Mouse (Mus musculus) forelimb bud, embryonic 11.5 days (tissue): ENCODE results near the gene Tnfsf8.

Experiments
- DNase-seq: peaks from one replicate; pipeline ENCODE4 v3.0.0-alpha.2; 2012; ENCODE audit warnings: low read depth, low spot score

Gene Tnfsf8

DNA sequence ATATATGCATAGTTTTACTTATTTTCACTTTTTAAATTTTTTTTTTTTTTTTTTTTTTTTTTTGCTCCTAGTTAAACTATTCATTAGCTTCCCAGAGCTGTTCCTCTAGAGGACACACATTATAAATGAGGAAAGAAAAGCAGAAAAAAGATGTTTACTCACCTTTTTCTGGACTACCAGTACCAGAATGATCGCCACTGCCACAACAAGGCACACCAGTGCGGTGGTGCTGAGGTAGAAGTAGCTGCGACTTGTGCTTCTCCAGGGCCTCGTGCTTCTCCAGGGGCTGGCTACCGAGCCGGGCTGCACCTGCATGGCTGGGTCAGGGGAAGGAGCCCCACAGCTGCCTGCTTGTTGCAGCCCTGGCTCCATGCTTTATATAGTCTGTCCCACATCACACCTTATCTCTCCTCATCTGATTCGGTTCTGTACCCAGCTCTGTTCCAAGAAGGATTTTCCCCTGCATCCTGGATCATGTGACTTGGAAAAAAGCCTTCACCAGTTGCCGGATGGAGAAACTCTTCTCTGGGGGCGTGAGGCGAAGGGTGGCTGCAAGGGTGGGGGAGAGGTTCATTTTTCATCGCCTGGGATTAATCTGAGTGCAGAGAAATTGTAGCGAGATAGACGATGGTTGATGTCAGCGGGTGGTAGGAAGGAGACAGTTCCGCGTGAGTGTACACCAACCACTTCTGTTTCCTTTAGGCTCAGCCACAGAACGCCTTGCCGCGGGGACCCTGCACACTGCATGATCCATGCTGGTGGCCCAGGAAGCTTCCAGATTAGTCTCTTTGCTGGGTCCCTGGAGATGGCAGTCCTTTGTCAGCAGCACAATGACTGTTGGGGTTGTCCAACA, at the start of gene Tnfsf8:
Tnfsf8 (minus strand) TSS at position 660 of the 853 bp plus-strand sequence.
- DNase-seq: no peak

GRCm38 (mm10) chr4:63908511-63908910, 47.4 kb upstream of the Tnfsf8 start:
- no peak for DNase-seq

DNA sequence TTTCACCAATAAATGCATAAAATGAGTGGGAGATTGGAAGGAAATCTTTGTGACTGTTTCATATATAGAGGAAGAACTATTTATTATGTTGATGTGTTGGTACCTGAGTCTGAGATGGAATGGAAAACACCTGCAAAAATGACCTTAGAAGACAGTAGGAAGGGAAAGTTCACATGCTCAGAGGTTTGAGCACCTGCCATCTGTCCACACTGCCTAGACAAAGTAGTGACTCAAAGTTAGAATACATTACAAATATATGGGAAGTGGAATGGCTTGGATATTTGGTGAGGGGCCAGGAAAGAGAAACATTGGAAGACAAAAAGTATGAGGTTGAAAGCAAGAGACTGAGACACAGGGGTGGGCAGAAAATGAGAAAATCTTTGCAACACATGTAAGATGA, 46.3 kb upstream of the Tnfsf8 start:
- no peak for DNase-seq

DNA sequence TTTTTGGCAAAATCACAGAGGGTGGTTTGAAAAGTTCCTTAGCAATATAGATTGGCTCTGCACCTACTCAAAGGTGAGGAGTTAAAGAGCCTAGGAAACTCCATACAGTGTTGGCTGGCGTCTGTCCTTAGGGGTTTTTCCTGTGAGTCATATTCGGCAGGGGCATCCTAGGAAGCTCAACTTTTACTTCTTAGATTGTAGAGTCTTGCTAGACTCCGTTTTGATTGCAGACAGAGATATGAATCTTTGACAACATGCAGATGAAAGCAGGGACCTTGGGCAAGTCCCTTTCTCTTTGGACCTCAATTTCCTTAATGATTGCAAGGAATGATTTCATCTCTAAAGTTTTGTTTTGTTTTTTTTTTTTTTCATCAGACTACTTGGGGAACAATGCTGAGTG, 44.9 kb upstream of the Tnfsf8 start:
- no peak for DNase-seq

DNA sequence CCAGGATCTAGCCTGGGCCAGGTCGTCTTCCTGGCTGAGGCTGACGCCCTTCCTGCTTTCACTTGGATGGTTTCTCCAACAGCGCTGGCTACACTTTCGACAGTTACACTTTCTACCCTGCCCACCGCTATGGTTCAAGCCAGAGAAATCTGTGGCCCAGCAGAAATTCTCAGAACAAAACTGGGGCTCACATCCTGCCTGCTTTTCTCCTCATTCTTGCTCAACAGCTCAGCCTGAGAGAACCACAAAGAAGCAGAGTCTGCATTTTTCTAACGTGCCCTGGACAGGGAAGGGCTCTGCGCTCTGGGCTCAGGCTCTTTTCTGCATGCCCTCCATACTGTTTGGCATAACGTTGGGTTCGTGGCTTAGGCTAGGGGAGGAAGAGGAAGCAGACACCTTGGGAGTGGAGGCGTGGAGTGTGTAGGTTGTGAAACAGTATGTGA, 38.0 kb upstream of the Tnfsf8 start:
- no peak for DNase-seq

DNA sequence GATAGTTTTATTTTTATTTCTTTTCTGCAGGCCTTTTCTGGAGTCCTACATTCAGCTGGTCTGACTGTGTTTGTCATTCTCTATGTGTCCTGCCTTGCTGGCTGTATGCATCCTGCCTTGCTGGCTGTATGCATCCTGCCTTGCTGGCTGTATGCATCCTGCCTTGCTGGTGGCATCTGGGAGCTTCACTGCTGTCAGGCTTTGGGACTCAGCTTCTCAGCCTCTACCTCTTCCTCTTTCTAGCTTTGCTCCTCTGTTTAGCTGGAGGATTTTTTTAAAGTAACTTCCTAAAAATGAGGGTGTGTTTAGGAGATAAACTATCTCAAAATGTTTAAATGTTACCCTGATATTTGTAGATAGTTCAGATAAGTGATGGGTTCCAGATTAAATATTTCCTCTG, 36.0 kb upstream of the Tnfsf8 start:
- no peak for DNase-seq

DNA sequence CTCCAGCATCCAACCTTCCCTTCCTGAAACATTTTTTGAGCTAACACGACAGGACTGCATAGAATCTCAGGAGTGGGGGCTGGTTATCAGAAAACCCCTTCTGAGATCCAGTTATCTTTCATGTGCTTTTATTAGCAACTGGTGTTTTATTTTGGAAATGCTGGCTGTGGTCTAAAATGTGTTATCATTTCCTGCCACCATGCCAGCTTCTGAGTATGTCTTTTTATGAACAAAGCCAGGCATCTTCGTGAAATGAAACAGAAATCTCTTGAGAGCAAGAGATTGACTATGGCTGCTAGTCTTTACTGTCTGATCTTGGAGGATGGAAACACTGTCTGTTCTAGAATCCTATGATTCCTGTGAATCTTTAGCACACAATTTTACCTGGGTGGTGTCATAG, 25.0 kb upstream of the Tnfsf8 start:
- no peak for DNase-seq

- DNase-seq: no peak
These were observed 15.6 kb upstream of the Tnfsf8 start for GRCm38 (mm10) chr4:63876720-63877119.

- no peak for DNase-seq
These were observed 14.3 kb upstream of the Tnfsf8 start for GRCm38 (mm10) chr4:63875480-63875879.

DNA sequence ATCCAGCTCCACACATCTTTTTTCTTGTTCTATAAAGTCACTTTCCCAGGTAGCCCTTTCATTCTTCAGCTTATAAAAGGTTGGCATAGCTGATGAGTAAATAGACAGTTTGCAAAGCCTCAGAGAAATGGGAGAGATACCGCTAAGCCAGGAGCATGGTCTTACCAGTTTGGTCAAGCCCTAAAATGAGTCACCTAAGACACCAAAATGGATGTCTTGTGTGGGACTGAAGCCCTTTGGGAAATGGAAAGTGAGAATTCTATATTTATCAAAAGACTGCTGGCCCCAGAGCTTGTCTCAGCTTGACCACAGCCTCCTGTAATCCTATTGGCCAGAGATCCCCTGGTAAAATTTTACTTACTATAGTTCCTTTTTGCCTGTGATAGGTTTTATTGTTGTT, 9.5 kb upstream of the Tnfsf8 start:
- no peak for DNase-seq

- no peak for DNase-seq
These were observed 7.6 kb upstream of the Tnfsf8 start for GRCm38 (mm10) chr4:63868770-63869169.

DNA sequence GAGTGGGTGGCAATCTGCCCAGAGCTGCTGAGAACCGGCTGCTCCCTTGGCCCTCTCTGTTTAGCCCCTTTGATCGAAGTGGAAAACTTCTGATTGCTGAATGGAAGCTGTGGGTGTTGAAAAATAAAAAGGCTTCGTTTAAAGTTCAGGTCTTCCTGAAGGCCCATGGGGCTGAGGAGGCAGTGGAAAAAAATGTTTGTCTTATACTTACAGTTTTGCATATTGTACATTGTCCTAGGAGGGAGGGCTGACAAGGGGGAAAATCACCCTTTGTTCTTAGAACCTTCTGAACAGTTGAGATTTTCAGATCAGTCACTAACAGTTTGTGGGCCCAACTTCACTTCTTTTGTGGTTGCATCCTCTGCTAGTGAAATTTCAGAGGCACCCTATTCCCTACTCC, 1.8 kb upstream of the Tnfsf8 start:
- DNase-seq: no peak

DNA sequence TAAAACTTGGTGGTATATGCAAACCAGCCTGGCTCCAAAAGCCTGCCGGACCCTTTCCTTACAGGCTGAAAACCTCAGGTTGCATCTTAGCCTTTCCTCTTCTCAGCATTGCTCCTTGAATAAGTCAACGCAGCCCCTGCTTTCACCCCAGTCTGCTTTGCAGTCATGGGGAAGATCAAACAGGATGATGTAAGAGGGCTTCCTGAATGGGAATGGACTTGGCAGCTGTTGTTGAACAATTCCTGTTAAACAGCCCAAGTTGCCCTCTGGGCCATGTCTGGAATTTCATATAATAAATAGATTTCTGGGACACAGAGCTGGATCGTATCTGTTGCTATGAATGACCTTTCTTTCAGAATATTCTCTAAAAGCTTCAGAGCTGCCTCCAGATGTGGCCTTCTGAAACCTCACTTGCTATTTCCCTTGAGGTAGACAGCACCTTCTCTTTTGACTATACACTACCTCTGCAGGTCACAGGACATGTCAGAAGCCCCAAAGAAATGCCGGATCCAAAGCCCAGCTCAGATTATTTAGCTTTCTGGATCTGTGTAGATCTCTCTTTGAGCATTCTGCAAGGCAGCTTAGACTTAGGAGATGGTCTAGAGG, 1.0 kb upstream of the Tnfsf8 start:
- peak; percentile 12 for DNase-seq

DNA sequence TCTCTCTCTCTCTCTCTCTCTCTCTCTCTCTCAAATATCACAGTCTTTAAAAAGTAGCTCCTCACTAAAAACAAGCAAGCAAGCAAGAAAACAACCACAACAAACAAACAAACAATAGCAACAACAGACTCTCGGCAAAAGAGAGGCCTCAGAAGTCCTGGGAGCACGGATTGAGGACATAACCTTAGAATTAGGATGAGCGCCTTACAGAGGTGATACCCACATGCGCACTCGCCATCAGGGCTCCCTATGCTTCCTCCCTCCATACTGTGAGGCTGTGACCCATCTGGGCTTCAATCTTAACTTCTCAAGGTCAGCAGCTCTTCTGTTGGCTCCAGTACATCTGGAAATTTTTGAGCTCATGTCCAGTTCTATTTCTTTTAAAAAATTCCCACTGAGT, 911 bp downstream of the Tnfsf8 start:
- no peak for DNase-seq

DNA sequence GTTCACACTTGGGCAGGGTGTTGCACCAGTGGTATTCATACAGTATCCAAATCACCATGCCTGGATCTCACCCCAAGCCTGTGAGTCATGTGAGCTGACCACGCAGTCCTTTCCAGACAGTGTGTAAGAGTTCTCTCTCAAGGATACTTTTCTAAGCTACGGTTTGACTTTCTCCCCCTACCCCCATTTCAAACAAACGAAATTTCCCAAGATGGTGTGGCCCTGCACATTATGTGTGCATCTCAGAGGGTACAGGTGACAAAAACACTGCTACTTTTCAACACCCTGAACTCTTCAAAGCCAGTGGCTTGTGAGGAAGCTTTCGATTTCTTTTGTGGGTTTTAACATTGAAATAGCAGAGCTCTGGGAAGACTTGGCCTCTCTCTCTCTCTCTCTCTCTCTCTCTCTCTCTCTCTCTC, 1.4 kb downstream of the Tnfsf8 start:
- no peak for DNase-seq

- no peak for DNase-seq
These were observed 2.4 kb downstream of the Tnfsf8 start for GRCm38 (mm10) chr4:63858646-63859224.

DNA sequence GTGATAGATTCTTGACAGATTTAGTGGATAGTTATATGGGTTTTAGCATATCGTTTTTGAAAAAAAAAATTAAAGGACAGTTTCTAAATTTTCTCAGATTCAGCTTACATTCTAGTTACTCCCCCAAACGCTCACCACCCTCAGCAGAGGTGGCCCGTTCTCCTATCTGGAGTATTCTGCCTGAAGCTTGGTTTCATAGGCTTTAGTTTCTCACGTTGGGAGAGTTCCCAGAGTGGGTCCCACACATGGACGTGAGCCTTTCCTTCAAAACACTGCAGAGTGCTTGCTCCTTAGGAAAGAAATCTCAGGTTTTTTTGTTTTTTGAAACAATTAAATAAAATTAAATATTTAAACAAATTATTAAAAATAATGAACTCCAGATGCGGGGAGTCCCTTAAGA, 4.4 kb downstream of the Tnfsf8 start:
- no peak for DNase-seq

GRCm38 (mm10) chr4:63853782-63854386, 7.3 kb downstream of the Tnfsf8 start:
- DNase-seq: no peak

DNA sequence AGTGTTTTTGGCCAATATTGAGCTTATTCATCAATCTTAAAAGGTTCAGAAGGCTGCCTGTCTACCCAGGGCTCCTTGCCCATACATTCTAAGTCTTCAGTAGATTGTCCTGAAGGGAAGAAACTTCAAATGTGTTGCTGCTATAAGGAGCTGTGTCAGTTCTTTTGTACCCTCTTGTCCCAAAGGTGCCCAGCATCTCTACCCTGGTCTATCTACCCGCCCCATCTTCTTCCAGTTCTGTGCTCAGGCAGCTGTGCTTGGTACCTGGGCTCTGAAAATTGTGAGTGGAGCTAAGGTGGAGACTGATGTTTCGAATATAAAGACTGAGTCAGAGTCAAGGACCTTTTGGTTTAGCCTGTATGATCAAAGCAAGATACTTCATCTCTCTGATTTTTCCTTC, 11.1 kb downstream of the Tnfsf8 start:
- no peak for DNase-seq

DNA sequence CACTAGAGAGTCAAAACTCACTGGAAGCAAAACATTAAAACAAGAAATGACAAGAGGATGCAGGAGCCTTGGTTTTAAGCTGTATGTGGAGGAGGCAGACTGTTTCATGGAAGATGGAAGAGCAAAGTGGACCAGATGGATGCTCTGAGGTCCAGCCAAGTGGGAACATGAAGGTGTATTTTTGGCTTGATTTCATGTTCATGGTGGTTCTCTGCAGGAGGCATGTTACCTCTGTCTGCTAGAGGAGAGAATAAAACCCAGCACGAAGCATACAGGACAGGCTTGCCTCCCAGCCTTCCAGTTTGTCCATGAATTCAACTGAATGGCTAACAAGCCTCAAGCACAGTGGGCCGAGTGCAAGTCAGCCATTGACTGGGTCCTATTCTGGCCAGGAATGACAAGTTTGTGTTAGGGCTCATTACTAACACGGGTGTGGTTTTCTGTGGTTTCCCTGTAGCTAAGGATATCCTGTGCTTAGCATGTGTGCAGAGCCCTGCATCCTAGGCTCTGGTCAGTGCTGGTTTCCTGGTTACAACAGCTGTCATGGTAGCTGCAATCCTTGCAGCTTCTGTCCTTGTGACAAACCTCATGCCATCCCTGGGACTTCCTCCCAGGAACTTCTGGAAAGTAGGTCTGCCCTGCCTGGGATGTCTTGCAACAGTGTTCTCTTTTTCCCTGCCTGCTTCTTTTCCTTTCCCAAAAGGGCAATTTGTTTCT, 14.1 kb downstream of the Tnfsf8 start:
- no peak for DNase-seq

- DNase-seq: no peak
These were observed 15.4 kb downstream of the Tnfsf8 start for GRCm38 (mm10) chr4:63845760-63846159.

- peak; percentile 41 for DNase-seq
These were observed 17.2 kb downstream of the Tnfsf8 start for GRCm38 (mm10) chr4:63843924-63844323.
